Mouse (Mus musculus) frontal cortex, postnatal 36 days (tissue): ENCODE measurements around the gene Cyp1b1.

Experiments
- DNase-seq, 2 experiments: peaks; one replicate each; pipeline ENCODE4 v3.0.0; 2022; ENCODE audit warnings: low spot score in 2 of 2

Cyp1b1 gene

DNA sequence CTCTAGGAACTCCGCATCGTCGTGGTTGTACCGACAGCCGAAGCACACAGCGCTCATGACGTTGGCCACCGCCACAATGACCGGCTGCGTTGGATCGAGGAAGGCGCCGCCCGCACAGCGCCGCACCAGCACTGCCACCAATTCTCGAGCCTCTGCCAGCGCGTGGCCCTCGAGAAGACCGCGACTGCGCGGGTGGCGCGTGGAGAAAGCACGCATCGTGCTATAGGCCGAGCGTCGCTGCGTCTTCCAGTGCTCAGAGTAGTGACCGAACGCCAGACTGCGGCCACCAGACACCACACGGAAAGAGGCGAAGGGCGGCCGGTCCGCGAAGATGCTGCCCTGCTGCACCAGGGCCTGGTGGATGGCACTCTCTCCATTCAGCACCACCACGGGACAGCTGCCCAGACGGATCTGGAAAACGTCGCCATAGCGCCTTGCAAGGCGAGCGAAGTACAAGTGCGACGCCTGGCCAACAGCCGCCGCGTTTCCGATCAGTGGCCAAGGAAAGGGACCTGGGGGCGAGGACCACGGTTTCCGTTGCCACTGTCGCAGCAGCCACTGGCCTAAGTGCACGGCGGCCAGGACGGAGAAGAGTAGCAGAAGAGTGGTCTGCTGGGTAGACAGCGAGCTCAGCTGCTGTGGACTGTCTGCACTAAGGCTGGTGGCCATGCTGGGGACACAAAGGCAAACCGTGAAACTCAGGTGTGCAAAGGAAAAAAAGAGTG is 1.1 kb downstream of the Cyp1b1 start:
- peak in 1 of 2 experiments; percentile 19 for DNase-seq

- DNase-seq = peak in 1 of 2 experiments; percentile 24
Measured at GRCm38 (mm10) chr17:79713276-79713642, 1.6 kb downstream of the Cyp1b1 start.

DNA sequence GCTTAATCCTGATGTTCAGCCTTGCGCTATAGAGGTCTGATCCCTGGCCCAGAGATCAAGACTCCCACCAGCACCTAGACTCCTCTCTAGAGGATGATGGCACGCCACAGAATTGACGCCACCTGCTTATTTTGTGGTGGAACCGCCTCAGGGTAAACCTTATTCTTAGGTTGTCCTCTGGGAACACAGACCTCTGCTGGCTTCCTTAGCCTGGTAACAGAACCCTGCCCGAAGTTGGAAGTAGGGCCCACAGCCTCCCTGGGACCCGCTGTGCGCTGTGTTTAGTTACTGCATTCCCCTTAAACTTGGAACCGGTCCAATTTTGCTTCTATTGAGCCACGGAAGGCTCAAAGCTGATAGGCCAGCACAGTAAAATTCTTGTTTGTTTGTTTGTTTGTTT is 2.3 kb downstream of the Cyp1b1 start:
- DNase-seq = no peak

- DNase-seq = no peak
Measured at GRCm38 (mm10) chr17:79711944-79712343, 2.9 kb downstream of the Cyp1b1 start.

DNA sequence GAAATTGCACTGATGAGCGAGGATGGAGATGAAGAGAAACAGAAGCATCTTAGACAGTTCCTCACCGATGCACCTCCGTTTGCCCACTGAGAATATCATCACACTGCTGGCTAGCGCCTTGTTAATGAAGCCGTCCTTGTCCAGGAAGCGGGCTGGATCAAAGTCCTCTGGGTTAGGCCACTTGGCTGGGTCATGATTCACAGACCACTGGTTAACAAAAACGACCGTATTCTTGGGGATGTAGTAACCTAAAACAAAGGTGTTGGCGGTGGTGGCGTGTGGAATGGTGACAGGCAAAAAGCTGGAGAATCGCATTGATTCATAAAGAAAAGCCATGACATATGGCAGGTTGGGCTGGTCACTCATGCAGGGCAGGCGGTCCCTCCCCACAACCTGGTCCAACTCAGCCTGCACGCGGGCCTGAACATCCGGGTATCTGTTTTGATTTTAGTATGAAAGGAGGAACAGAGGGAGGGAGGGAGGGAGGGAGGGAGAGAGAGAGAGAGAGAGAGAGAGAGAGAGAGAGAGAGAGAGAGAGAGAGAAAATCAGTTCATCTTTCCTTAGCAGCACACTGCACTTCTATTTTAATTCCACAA is 4.5 kb downstream of the Cyp1b1 start:
- DNase-seq = no peak

GRCm38 (mm10) chr17:79709718-79710117 is 5.1 kb downstream of the Cyp1b1 start:
- DNase-seq = no peak

DNA sequence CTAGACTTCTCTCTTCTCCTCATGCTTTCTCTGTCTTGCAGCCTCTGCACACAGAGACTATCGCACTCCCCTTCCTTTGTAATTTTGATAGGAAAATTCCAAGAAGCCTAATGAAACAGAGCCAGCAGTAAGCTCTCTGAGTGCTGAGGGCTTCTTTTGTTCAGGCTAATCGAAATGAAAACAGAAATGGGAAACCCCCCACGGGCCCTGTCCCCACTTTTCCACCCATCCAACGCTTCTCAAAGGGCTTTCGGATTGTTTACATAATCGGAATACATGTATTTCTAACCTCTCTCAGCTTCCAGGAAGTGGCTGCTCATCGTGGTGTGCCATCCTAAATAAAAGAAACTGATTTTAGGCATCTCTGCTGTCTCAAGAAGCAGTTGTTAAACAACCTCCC is 6.7 kb downstream of the Cyp1b1 start:
- no peak for DNase-seq

- DNase-seq = no peak
Measured at GRCm38 (mm10) chr17:79705671-79706455, 9.0 kb downstream of the Cyp1b1 start.

DNA sequence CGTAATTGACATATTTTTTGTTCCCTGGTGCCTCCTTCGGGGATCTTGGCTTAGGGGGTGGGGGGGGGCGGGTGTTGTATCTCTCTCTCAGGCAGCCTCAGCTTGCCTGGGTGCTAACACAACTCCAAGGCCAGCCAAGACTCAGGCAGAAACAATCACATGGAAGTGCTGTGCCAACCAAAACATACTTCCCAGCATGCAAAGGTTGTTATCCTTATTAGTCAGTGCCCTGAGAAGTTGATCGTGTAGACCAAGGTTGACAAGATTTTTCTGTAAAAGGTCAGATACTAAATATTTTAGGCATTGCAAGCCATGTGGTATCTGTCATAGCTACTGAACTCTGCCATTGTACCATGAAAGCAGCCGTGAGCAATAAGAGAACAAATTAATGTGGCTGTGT is 14.0 kb downstream of the Cyp1b1 start:
- no peak for DNase-seq

DNA sequence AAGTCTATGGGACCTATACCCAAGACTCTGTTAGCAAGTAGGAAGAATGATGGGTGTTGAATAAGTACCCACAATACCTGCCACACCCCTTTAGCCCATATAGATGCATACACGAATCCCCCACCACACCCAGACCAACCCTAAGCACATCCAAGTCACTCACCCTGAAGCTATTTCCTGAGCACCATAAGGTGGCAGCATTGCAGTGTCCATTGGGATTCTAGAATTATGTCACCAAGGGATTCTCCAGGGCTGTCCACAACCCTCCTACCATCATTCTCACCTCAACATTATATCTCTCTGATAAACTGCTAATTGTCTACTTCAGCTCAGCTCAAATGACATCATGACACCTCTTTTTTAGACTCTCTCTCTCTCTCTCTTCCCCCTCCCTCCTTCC is 15.7 kb downstream of the Cyp1b1 start:
- peak in 1 of 2 experiments; percentile 36 for DNase-seq

GRCm38 (mm10) chr17:79695541-79695940 is 19.3 kb downstream of the Cyp1b1 start:
- DNase-seq = no peak

- DNase-seq = no peak
Measured at GRCm38 (mm10) chr17:79695106-79695505, 19.8 kb downstream of the Cyp1b1 start.

DNA sequence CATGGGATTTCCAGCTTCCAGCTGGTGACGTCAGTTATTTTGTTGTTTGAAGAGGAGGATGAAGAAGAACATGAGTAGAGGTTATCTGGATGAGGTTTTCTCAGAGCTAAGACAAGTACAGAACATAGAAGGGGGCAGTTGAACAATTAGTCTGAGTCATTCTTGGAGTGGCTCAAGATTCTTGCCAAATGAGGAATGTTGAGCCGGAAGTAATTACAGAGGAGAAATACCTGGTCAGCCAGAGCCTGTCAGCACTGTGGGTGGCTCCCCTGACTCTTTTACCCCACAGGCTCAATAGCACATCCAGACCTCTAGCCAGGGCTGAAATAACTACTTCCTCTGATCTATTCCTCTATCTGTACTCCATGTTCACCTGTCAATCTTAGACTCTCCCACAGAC is 44.0 kb downstream of the Cyp1b1 start:
- no peak for DNase-seq

GRCm38 (mm10) chr17:79664106-79664417 is 50.8 kb downstream of the Cyp1b1 start:
- no peak for DNase-seq

DNA sequence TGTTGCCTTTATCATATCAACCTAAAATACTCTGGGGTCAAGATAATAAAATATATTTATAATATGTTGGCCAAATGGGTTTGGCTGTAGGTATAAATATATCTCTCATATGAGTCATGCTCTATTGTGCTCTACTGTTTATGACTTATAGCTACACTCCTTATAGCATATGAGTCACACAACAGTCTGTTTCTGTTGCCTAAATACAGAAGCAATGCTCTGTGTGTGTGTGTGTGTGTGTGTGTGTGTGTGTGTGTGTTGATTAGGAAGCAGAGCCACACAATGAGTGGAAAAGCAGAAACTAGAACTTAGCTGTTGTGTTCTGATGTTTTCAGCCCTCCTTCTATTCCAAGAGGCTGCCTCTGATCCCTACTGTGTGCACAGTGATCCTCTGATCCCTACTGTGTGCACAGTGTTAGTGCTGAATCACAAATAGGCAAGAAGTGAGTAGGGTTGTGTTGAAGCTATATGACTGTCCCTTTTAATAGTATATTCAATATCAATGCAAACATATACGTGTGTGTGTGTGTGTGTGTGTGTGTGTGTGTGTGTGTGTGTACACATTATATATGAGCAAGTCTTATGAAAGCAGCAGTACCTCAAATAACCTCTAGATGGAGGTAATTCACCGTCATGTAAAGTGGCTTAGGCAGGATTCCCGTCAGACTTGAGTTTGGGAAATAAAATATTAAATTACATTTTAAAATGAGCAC is 51.3 kb downstream of the Cyp1b1 start:
- peak in 1 of 2 experiments; percentile 23 for DNase-seq

GRCm38 (mm10) chr17:79661848-79662247 is 53.0 kb downstream of the Cyp1b1 start:
- DNase-seq = no peak

GRCm38 (mm10) chr17:79661387-79661786 is 53.5 kb downstream of the Cyp1b1 start:
- peak; percentile 68 to 80 for DNase-seq

- no peak for DNase-seq
Measured at GRCm38 (mm10) chr17:79658863-79659262, 56.0 kb downstream of the Cyp1b1 start.

DNA sequence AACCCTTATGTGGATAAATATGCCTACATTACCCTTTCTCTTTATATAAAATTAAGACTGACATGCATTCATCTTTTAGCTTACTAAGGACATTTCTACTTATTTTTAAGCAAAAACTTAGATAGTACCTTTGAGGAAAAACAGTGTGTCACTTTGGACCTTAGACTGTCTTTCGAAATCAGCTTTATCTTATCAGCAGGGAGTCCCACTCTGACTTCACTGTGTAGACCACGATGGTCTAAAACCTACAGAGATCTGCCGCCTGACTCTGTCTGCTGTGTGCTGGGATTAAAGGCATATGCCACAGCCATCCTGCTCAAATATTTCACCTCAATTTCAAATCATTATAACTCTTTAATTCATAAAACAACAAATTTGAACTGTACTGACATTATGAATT is 56.4 kb downstream of the Cyp1b1 start:
- no peak for DNase-seq

DNA sequence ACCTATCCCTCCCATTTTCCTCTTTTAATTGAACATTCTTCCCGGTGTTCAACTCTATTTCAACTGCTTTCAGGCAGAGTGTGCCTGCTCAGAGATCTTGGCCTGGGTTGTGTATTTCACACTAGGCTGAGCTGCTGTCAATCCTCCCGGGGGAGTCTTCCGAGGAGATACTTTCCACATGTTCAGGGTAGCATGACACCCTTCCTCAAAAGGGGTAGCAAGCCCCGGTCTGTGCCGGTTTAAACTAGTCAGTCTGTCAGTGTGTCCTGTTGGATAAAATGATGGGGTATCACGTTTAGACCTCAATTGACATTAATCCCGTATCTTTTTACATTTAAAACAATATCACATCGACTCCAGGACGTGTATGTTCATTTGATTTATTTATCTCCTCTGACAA is 57.1 kb downstream of the Cyp1b1 start:
- DNase-seq = no peak

GRCm38 (mm10) chr17:79654187-79654586 is 60.7 kb downstream of the Cyp1b1 start:
- no peak for DNase-seq

GRCm38 (mm10) chr17:79653171-79653570 is 61.7 kb downstream of the Cyp1b1 start:
- DNase-seq = no peak
